Mouse (Mus musculus) liver, postnatal 0 days (tissue): ENCODE results near the gene Morc2a.

Source experiments
- CTCF ChIP-seq: sonication (generic); IDR thresholded peaks from 2 replicates; pipeline ENCODE4 v1.5.1; 2016; ENCODE audit warnings: antibody characterized with exemption, low read depth
- EP300 ChIP-seq: IDR thresholded peaks from 2 replicates; pipeline ENCODE4 v1.6.1; 2016; ENCODE audit warnings: antibody characterized with exemption, low read depth, mild to moderate bottlenecking

DNA sequence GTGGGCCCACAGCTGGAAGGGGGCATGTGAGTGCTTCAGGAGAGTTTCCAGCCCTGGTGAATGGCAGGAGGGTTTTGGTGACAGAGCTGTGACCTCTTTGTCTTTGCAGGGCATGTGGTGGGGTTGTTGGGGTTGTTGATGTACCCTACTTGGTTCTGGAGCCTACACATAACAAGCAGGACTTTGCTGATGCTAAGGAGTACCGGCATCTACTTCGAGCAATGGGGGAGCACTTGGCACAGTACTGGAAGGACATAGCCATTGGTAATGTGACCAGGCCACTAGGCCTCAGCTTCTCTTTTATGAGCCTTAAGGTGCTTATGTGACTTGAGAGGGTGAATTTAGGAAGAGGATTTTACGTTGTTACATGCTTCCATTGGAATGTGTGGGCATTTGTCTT is 30.8 kb downstream of the Morc2a start:
- TF ChIP-seq CTCF (no peak), EP300 (no peak)
